Mouse (Mus musculus) T-cell, adult 2 months (primary cell): Measurements from ENCODE around the gene Heca.
"Not testable (repeated sequence)": the region's sequence is repeated elsewhere in the genome, so short reads cannot be mapped to it uniquely, and the experiment has no call there.

Experiments used
- DNase-seq: peaks from one replicate; pipeline ENCODE4 v3.0.0; 2022; ENCODE audit warnings: low spot score

Heca gene

GRCm38 (mm10) chr10:17947960-17948730 lies at the start of gene Heca:
TSS of gene Heca (minus strand) at chr10:17948067.
- peak; percentile 91 for DNase-seq

DNA sequence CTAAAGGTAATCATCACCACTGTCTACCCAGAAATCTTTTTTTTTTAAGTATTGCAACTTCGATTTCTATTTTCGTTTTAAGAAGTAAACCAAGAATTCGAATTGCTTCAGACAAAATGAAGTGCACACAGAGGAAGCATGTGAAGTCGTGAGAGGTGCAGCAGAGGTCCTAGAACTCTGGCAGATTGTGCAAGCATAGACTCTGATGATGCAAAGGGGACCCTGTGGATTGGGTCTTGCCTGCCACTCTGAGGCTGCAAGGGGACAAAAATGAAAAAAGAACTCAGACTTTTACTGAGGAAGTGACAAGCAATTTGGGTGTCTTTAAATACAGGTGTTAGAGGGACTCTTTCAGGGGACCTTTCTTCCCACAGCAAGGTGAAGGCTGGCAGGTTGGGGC lies 42.7 kb upstream of the Heca start:
- no peak for DNase-seq

DNA sequence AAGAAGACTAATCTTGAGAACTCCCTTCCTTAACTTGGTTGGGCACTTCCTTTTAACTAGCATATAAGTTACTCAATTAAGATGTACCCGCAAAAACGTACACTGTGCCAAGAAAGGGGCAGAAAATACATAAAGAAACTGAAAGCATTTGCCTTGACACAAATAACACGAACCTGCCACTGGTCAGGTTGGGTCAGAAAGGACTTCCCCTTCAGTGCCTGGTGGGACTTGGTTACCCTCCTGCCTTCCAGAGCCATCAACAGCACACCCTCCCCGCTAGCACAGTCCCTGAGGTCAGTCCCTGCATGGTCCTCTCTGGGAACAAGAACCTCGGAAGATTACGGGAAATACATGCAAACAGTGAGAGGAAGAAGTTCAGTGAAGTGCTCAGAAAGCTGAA lies 41.3 kb upstream of the Heca start:
- peak; percentile 14 for DNase-seq

DNA sequence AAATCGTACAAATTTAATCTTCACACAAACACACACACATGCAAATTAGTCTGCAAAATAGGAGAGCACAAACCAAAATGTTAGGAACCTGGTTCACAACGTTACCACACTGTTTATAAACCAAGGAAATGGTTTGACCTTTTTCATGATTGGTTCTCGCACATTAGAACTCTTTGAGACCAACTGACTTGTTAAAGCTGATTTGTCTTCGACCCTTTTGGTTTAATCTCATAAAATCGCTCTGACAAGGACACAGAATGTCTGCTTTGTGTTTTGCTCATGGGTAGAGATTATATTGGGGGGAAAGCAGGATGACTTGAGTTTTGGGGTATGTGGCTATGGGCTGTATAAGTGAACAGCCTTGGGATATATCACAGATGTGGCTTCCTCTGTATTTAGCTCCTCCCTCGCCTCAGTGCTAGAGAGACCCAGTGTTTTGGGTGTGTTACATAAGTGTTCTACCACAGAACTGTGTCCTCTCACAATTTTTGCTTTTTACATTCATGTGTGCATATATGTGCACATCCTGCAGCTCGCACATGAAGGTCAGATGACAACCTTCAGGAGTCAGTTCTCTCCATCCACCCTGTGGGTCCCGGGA lies 40.1 kb upstream of the Heca start:
- peak; percentile 67 for DNase-seq

GRCm38 (mm10) chr10:17983313-17983712 lies 35.4 kb upstream of the Heca start:
- DNase-seq = no peak

- no peak for DNase-seq
These were observed 18.2 kb upstream of the Heca start for GRCm38 (mm10) chr10:17966090-17966489.

- DNase-seq = no peak
These were observed 2.9 kb upstream of the Heca start for GRCm38 (mm10) chr10:17950761-17951160.

GRCm38 (mm10) chr10:17947175-17947906 lies 526 bp downstream of the Heca start:
- peak; percentile 81 for DNase-seq

- DNase-seq = peak; percentile 39
These were observed 1.1 kb downstream of the Heca start for GRCm38 (mm10) chr10:17946799-17947174.

DNA sequence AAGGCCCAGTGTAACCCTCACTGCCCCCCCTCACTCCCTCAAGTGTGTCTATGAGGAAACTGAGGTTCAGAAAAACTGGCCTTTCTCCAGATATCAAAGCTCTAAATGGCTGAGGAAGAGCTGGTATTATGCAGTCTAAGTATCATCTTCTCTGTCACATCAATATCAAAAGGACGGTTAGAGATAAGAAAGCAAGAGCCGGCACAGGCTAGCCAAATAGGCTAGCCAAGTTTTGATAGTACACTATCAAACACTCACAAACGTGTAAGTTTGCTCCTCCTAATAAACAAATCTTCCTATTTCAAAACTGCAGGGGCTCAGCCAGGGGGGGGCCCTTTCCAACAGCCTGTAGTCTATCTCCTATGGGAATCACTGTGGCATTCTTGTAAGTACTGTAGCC lies 1.8 kb downstream of the Heca start:
- DNase-seq = no peak

GRCm38 (mm10) chr10:17933622-17934021 lies 14.2 kb downstream of the Heca start:
- DNase-seq = no peak

GRCm38 (mm10) chr10:17932131-17932530 lies 15.7 kb downstream of the Heca start:
- DNase-seq = no peak

GRCm38 (mm10) chr10:17931157-17931556 lies 16.7 kb downstream of the Heca start:
- DNase-seq = no peak

DNA sequence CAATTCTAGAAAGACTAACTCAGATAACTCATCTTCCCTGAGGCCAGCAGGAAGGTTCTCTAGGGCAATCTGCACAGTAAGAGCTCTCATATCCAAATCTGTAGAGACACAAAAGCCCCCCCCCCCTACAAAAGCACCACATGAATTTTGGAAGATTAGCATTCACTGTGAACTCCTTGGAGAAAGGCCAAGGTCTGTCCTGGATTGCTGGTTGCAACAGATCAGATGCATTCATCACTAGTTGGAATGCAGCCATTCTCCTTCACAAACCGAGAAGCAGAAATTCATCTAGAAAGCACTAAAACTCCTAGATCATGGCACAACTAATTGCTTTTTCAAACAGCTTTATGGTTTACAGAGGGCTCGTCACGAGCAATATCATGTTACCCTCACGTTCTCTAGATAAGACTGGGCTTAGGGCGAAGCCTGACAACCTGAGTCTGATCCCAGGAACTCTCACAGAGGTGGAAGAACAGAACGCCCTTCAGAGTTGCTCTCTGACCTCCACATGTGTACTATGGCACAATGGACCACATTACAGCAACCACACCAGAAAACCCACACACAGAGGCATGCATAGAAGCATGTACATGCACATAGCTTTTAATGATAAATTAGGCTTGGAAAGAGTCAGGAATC lies 17.3 kb downstream of the Heca start:
- no peak for DNase-seq

DNA sequence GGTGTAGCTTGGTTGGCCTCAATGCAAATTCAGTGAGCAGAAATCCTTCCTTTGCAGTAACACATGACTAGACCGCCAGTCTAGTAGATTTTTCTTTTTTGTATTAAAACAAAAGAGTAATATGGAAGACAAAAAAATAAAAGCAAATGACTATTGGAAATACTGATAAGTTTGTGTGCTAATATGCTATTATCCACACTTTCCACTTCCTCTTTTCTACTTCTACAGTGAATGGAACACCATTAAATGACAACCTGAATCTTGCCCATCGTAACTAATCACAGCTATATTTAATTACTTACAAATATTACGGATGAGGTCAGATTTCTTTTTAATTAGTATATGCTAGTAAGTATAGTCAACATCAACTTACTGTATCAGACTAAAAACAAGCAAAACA lies 22.7 kb downstream of the Heca start:
- no peak for DNase-seq

DNA sequence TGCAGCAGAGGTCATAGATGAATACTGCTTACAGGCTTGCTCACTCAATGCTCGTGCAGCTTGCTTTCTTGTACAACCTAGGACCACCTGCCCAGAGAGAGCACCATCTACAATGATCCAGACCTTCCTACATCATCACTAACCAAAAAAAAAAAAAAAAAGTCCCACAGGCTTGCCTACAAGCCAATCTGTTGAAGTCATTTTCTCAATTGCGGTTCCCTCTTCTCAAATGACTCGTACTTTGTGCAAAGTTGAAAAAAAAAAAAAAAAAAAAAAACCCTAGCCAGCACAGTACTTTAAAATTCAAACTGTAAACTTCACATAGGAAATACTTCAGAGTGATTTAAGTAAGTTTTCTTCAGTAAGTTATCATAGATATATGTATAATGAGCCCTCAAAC lies 23.7 kb downstream of the Heca start:
- no peak for DNase-seq

GRCm38 (mm10) chr10:17921381-17921780 lies 26.5 kb downstream of the Heca start:
- no peak for DNase-seq

GRCm38 (mm10) chr10:17919971-17920370 lies 27.9 kb downstream of the Heca start:
- DNase-seq = peak; percentile 35

DNA sequence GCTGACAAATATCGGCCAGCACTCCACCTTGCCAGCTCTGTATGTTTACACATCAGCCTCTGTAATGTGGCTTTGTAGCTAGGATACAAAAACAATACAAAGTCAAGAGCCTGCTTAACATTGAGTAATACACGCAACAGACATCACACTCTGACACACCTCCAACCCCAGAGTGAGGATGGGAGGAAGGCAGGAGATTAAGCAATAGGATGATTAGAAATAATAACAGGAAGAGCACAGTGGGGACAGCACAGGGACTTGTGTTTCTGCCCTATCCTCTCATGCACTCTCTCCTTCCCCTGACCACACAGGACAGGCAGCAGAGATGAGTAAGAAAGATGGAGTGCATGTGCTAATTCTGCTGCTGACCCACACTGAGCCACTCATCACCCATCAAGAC lies 28.8 kb downstream of the Heca start:
- DNase-seq = no peak

- no peak for DNase-seq
These were observed 39.1 kb downstream of the Heca start for GRCm38 (mm10) chr10:17908731-17909130.

GRCm38 (mm10) chr10:17906405-17906804 lies 41.5 kb downstream of the Heca start:
- not testable (repeated sequence) for DNase-seq

DNA sequence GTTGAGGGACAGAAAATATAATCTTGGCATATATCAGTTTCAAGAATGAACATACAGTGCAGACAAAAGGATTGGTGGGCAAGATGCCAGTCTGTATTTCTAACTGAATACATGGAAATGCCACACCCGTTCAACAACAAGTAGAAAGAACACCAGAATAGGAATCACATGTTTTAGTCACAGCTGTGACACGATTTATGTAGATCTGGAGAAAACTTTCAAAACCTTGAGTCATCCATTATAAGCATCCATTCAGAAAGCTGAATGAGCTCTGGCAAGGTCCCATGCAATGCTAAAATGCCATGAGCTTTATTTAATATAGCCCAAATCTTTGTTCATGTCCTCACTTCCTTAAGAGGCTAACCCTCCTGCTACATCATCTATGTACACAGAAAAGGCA lies 44.4 kb downstream of the Heca start:
- DNase-seq = no peak

GRCm38 (mm10) chr10:17880724-17881123 lies 67.1 kb downstream of the Heca start:
- no peak for DNase-seq
